Mouse (Mus musculus): ENCODE measurements at regions not wholly inside any gene's neighbourhood (a gene's known extent, or its start where the extent isn't known, plus 50 kb on each side); places are given as distances from the start of the nearest gene placed in this dataset.

DNA sequence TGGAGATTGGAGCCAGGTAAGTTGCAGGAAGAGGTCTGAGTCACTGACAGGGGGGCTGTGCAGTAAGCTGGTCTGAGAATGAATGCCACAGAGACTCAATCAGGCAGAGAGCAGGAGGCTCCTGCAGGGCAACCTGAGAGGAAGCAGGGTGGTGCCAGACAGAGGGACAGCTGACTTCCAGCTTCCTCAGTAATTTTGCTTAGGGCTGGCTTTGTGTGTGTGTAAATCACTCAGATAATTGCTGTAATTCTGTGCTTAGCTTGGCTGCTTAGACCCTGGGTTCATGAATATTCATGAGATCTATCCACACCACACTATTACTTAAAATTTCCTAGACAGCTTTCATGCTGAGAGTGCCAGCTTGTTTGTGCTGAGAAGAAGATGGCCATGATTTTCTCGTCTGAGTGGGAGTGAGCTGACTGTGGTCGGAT, 408.7 kb downstream of the Cmpk2 start:
- H3K27me3 ChIP-seq (ENCODE audit: insufficient read depth, low read length) = no peaks in the 10 kb centered on the region
- H3K36me3 ChIP-seq (replicated peaks) = no peaks in the 10 kb centered on the region
- H3K9me3 ChIP-seq (replicated peaks) = peaks cover 44% of the 10 kb centered on the region
- no peak overlapping the region for H3K4me3 ChIP-seq (ENCODE audit: low read depth, low read length)
- DNase-seq (ENCODE audit: low spot score) = no peak
- no peak for ATAC-seq (ENCODE audit: extremely low read depth, insufficient number of reproducible peaks, low FRiP score, poor library complexity, severe bottlenecking)
- TF ChIP-seq GATA1 (IDR thresholded peaks at IDR 0.05; ENCODE audit: borderline replicate concordance, low read length) (no peak), CTCF (IDR thresholded peaks at IDR 0.05; ENCODE audit: low read depth, low read length) (no peak), POLR2AphosphoS5 (IDR thresholded peaks at IDR 0.05; ENCODE audit: insufficient replicate concordance, low read depth, low read length) (no peak)
- H3K4me1 ChIP-seq (ENCODE audit: insufficient read depth, low read depth, low read length) = no peaks in the 10 kb centered on the region

DNA sequence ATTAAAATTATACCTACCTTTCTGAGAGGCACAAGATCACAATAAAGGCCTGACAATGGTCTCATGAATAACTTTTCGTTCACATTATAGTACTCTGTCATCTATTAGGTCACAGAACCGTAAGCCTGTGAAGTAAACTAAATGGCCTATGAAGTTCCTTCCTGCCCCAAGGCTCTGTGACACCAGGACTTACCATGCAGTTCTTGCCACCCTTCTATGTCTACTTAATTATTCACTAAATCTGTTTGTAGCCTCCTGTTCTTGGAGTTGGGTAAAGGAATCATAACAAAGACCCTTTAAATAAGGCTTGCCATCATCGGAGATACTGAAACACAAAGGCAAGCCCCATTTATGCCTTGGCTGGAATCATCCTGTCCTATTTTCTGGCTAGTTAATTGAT, 408.3 kb downstream of the Cmpk2 start:
- Histone ChIP-seq H3K4me3 (ENCODE audit: low read depth, low read length) (no peak overlapping the region), H3K4me1 (ENCODE audit: insufficient read depth, low read depth, low read length) (no peaks in the 10 kb centered on the region), H3K36me3 (replicated peaks) (no peaks in the 10 kb centered on the region), H3K9me3 (replicated peaks) (peaks cover 44% of the 10 kb centered on the region), H3K27me3 (ENCODE audit: insufficient read depth, low read length) (no peaks in the 10 kb centered on the region)
- ATAC-seq (ENCODE audit: extremely low read depth, insufficient number of reproducible peaks, low FRiP score, poor library complexity, severe bottlenecking) (no peak), DNase-seq (ENCODE audit: low spot score) (no peak)
- no peak for TF ChIP-seq GATA1 (IDR thresholded peaks at IDR 0.05; ENCODE audit: borderline replicate concordance, low read length)
- TF ChIP-seq POLR2AphosphoS5 (IDR thresholded peaks at IDR 0.05; ENCODE audit: insufficient replicate concordance, low read depth, low read length) = no peak
- TF ChIP-seq CTCF (IDR thresholded peaks at IDR 0.05; ENCODE audit: low read depth, low read length) = no peak

- Histone ChIP-seq H3K9me3 (replicated peaks) (peaks cover 37% of the 10 kb centered on the region), H3K4me3 (ENCODE audit: low read depth, low read length) (no peak overlapping the region), H3K4me1 (ENCODE audit: insufficient read depth, low read depth, low read length) (no peaks in the 10 kb centered on the region), H3K27me3 (ENCODE audit: insufficient read depth, low read length) (no peaks in the 10 kb centered on the region), H3K36me3 (replicated peaks) (no peaks in the 10 kb centered on the region)
- no peak for TF ChIP-seq CTCF (IDR thresholded peaks at IDR 0.05; ENCODE audit: low read depth, low read length)
- no peak for TF ChIP-seq TAL1 (conservative IDR thresholded peaks at IDR 0.05; ENCODE audit: low read depth, low read length)
- DNase-seq (ENCODE audit: low spot score) (no peak), ATAC-seq (ENCODE audit: extremely low read depth, insufficient number of reproducible peaks, low FRiP score, poor library complexity, severe bottlenecking) (no peak)
Measured at GRCm38 (mm10) chr12:26872466-26872865, 403.5 kb downstream of the Cmpk2 start.

DNA sequence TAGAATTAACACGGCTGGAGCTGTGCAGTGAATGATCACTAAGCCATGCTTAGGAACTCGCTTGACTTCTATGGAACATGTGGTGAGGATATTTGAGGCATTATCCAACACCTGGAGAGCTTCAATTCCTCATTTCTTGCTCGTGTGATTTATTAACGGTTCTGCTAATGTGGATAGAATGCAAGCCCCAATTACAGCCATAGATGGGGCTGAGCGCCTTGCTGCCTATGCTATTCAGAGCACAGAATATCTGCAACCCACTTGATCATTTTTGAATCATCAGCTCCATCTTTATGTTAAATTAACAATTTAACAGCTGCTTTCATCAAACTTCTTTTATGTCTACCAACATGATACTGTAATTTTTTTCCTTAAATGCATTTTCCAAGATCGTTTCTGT, 398.7 kb downstream of the Cmpk2 start:
- Histone ChIP-seq H3K4me3 (ENCODE audit: low read depth, low read length) (no peak overlapping the region), H3K36me3 (replicated peaks) (no peaks in the 10 kb centered on the region), H3K27me3 (ENCODE audit: insufficient read depth, low read length) (no peaks in the 10 kb centered on the region), H3K9me3 (replicated peaks) (peaks cover 31% of the 10 kb centered on the region), H3K4me1 (ENCODE audit: insufficient read depth, low read depth, low read length) (no peaks in the 10 kb centered on the region)
- DNase-seq (ENCODE audit: low spot score) (no peak), ATAC-seq (ENCODE audit: extremely low read depth, insufficient number of reproducible peaks, low FRiP score, poor library complexity, severe bottlenecking) (no peak)
- TF ChIP-seq TAL1 (conservative IDR thresholded peaks at IDR 0.05; ENCODE audit: low read depth, low read length) (no peak), GATA2 (IDR thresholded peaks at IDR 0.05; ENCODE audit: borderline replicate concordance, low read depth, low read length) (no peak), CTCF (IDR thresholded peaks at IDR 0.05; ENCODE audit: low read depth, low read length) (no peak), GATA1 (IDR thresholded peaks at IDR 0.05; ENCODE audit: borderline replicate concordance, low read length) (no peak), POLR2AphosphoS5 (IDR thresholded peaks at IDR 0.05; ENCODE audit: insufficient replicate concordance, low read depth, low read length) (no peak)

DNA sequence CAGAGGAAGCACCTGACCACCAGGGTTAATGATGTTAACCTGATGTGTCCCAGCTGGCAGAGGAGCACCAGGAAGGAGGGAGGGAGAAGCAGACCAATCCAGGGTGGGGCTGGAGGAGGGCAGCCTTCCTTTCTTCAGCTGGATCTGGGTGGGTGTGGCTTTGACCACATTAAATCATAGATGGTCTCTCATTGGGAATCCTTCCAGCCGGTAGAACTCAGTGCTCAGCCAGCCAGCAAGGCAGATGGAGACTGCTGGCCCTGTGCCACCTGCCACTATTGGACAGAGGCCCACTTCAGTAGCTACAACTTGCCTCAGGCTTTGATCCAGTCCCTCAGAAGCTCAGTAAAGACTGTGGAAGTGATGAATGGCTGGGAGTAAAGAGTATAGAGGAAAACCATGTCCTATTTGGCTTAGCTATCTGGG, 386.1 kb downstream of the Cmpk2 start:
- Histone ChIP-seq H3K9me3 (replicated peaks) (peaks cover 24% of the 10 kb centered on the region), H3K36me3 (replicated peaks) (no peaks in the 10 kb centered on the region), H3K4me3 (ENCODE audit: low read depth, low read length) (no peak overlapping the region), H3K4me1 (ENCODE audit: insufficient read depth, low read depth, low read length) (no peaks in the 10 kb centered on the region), H3K27me3 (ENCODE audit: insufficient read depth, low read length) (no peaks in the 10 kb centered on the region)
- ATAC-seq (ENCODE audit: extremely low read depth, insufficient number of reproducible peaks, low FRiP score, poor library complexity, severe bottlenecking) = no peak
- no peak for DNase-seq (ENCODE audit: low spot score)
- no peak for TF ChIP-seq GATA1 (IDR thresholded peaks at IDR 0.05; ENCODE audit: borderline replicate concordance, low read length)
- TF ChIP-seq TAL1 (conservative IDR thresholded peaks at IDR 0.05; ENCODE audit: low read depth, low read length) = no peak
- TF ChIP-seq GATA2 (IDR thresholded peaks at IDR 0.05; ENCODE audit: borderline replicate concordance, low read depth, low read length) = no peak
- TF ChIP-seq CTCF (IDR thresholded peaks at IDR 0.05; ENCODE audit: low read depth, low read length) = no peak

- ATAC-seq (ENCODE audit: extremely low read depth, insufficient number of reproducible peaks, low FRiP score, poor library complexity, severe bottlenecking) (no peak), DNase-seq (ENCODE audit: low spot score) (no peak)
- no peaks in the 10 kb centered on the region for H3K27me3 ChIP-seq (ENCODE audit: insufficient read depth, low read length)
- peaks cover 14% of the 10 kb centered on the region for H3K9me3 ChIP-seq (replicated peaks)
- no peaks in the 10 kb centered on the region for H3K4me1 ChIP-seq (ENCODE audit: insufficient read depth, low read depth, low read length)
- TF ChIP-seq CTCF (IDR thresholded peaks at IDR 0.05; ENCODE audit: low read depth, low read length) (no peak), GATA2 (IDR thresholded peaks at IDR 0.05; ENCODE audit: borderline replicate concordance, low read depth, low read length) (no peak), GATA1 (IDR thresholded peaks at IDR 0.05; ENCODE audit: borderline replicate concordance, low read length) (no peak), POLR2AphosphoS5 (IDR thresholded peaks at IDR 0.05; ENCODE audit: insufficient replicate concordance, low read depth, low read length) (no peak), TAL1 (conservative IDR thresholded peaks at IDR 0.05; ENCODE audit: low read depth, low read length) (no peak)
- H3K36me3 ChIP-seq (replicated peaks) = no peaks in the 10 kb centered on the region
- H3K4me3 ChIP-seq (ENCODE audit: low read depth, low read length) = no peak overlapping the region
Measured at GRCm38 (mm10) chr12:26844917-26845316, 375.9 kb downstream of the Cmpk2 start.

GRCm38 (mm10) chr12:26842696-26843095, 373.7 kb downstream of the Cmpk2 start:
- Histone ChIP-seq H3K9me3 (replicated peaks) (peaks cover 17% of the 10 kb centered on the region), H3K27me3 (ENCODE audit: insufficient read depth, low read length) (no peaks in the 10 kb centered on the region), H3K4me3 (ENCODE audit: low read depth, low read length) (no peak overlapping the region), H3K4me1 (ENCODE audit: insufficient read depth, low read depth, low read length) (no peaks in the 10 kb centered on the region), H3K36me3 (replicated peaks) (no peaks in the 10 kb centered on the region)
- TF ChIP-seq GATA2 (IDR thresholded peaks at IDR 0.05; ENCODE audit: borderline replicate concordance, low read depth, low read length) = no peak
- DNase-seq (ENCODE audit: low spot score) = no peak
- ATAC-seq (ENCODE audit: extremely low read depth, insufficient number of reproducible peaks, low FRiP score, poor library complexity, severe bottlenecking) = no peak
